Mouse (Mus musculus): ENCODE results near the gene Gm597. TPM values are rescaled to one million over a fixed set of nuclear protein-coding genes. Genes with fewer than 3 reads are reported as not detected.

Gene Gm597
- not detected in 2 replicates for polyA plus RNA-seq (2014; fragmentation: Nextera tagmentation; extraction: Ambion mirVana)

DNA sequence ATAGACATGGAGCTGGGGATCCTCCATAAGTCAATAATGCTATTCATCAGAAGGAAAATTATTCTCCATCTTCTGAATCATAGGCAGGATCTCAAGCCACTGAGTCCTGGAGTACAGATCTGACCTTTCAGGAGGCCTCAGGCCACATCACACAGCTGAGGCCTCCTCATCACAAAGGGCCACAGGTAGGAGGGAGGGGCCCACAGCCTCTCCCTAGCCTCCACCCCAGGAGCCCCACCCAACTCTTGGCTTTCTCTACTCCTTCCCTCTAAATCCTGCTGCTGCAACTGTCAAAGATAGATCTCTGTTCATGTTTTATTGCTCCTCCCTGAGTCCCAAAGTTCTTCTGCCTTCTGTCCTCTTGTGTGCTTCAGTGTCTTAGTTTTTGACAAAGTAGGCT lies at the start of gene Gm597:
Gm597 (minus strand) TSS at position 101 of the 400 bp plus-strand sequence.
- no peaks in the 10 kb centered on the region for H3K9me3 ChIP-seq (ENCODE audit: control insufficient read depth, low read length)
- H3K4me3 ChIP-seq (ENCODE audit: low read depth, low read length): no peak within 1 kb of the TSS
- no peak for DNase-seq (ENCODE audit: low spot score)
- H3K4me1 ChIP-seq (replicated peaks; ENCODE audit: control insufficient read depth, insufficient read depth, low read length): no peaks in the 10 kb centered on the region
- no peaks in the 10 kb centered on the region for H3K36me3 ChIP-seq (ENCODE audit: control insufficient read depth, insufficient read depth, low read length)
- H3K9ac ChIP-seq (ENCODE audit: low read depth, low read length): no peak within 1 kb of the TSS
- H3K4me2 ChIP-seq: no peak within 1 kb of the TSS
- H3K27ac ChIP-seq (ENCODE audit: low read depth, low read length): no peak within 1 kb of the TSS
- H3K27me3 ChIP-seq (replicated peaks; ENCODE audit: control insufficient read depth, insufficient read depth, low read length): no peaks in the 10 kb centered on the region
- ATAC-seq (replicated peaks; ENCODE audit: low FRiP score): no peak

DNA sequence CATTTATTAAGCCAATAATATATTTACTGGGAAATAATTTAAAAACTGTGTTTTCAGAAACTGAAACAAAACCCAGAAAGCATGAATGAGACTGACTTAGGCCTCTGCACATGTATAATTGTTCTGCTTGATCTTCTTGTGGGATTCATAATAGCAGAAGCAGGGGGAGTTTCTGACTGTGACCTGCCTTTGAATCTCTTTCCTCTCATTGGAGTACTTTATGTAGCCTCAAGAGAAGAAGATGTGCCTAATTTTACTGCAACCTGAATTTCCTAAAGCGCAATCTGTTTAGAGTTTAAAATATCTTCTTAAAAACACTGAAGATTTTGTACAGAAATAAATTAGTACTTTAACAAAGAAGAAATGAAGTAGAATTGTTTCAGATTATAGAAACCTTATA lies 27.6 kb upstream of the Gm597 start:
- no peaks in the 10 kb centered on the region for H3K4me1 ChIP-seq (replicated peaks; ENCODE audit: control insufficient read depth, insufficient read depth, low read length)
- H3K9me3 ChIP-seq (ENCODE audit: control insufficient read depth, low read length): no peaks in the 10 kb centered on the region
- no peaks in the 10 kb centered on the region for H3K27me3 ChIP-seq (replicated peaks; ENCODE audit: control insufficient read depth, insufficient read depth, low read length)
- WGBS: 82% methylated on average over 1 of the region's 1 CpGs
- no peak overlapping the region for H3K4me2 ChIP-seq
- no peaks in the 10 kb centered on the region for H3K36me3 ChIP-seq (ENCODE audit: control insufficient read depth, insufficient read depth, low read length)
- DNase-seq (ENCODE audit: low spot score) (no peak), ATAC-seq (replicated peaks; ENCODE audit: low FRiP score) (no peak)
- no peak overlapping the region for H3K4me3 ChIP-seq (ENCODE audit: low read depth, low read length)
- no peak overlapping the region for H3K27ac ChIP-seq (ENCODE audit: low read depth, low read length)
- no peak overlapping the region for H3K9ac ChIP-seq (ENCODE audit: low read depth, low read length)

DNA sequence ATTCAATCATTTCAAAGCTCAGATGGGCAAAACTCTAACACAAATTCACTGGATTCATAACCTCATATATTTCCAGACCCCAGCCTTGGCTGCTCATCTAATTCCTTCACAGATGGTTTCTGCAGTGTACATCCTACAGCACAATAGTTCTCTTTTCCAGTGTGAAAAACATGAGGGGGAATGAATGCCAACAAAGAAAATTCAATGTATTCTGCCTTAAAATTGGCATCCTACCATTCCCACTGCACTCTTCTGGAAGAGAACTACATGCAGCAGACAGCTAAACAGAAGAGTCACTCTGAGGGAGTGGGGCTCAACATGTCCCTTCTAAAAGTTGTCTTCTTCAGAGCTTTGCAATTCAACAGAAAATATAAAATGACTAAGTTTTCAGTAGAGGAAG lies 26.6 kb upstream of the Gm597 start:
- Histone ChIP-seq H3K4me1 (replicated peaks; ENCODE audit: control insufficient read depth, insufficient read depth, low read length) (no peaks in the 10 kb centered on the region), H3K27me3 (replicated peaks; ENCODE audit: control insufficient read depth, insufficient read depth, low read length) (no peaks in the 10 kb centered on the region), H3K27ac (ENCODE audit: low read depth, low read length) (no peak overlapping the region), H3K4me2 (no peak overlapping the region), H3K4me3 (ENCODE audit: low read depth, low read length) (no peak overlapping the region), H3K36me3 (ENCODE audit: control insufficient read depth, insufficient read depth, low read length) (no peaks in the 10 kb centered on the region), H3K9me3 (ENCODE audit: control insufficient read depth, low read length) (no peaks in the 10 kb centered on the region), H3K9ac (ENCODE audit: low read depth, low read length) (no peak overlapping the region)
- ATAC-seq (replicated peaks; ENCODE audit: low FRiP score) (no peak), DNase-seq (ENCODE audit: low spot score) (no peak)

GRCm38 (mm10) chr1:28800881-28801280 lies 20.8 kb upstream of the Gm597 start:
- no peaks in the 10 kb centered on the region for H3K27me3 ChIP-seq (replicated peaks; ENCODE audit: control insufficient read depth, insufficient read depth, low read length)
- WGBS: 81% methylated on average over 14 of the region's 14 CpGs
- no peak overlapping the region for H3K4me2 ChIP-seq
- DNase-seq (ENCODE audit: low spot score) (no peak), ATAC-seq (replicated peaks; ENCODE audit: low FRiP score) (no peak)
- H3K4me3 ChIP-seq (ENCODE audit: low read depth, low read length): no peak overlapping the region
- H3K9ac ChIP-seq (ENCODE audit: low read depth, low read length): no peak overlapping the region
- no peak overlapping the region for H3K27ac ChIP-seq (ENCODE audit: low read depth, low read length)
- no peaks in the 10 kb centered on the region for H3K36me3 ChIP-seq (ENCODE audit: control insufficient read depth, insufficient read depth, low read length)
- H3K9me3 ChIP-seq (ENCODE audit: control insufficient read depth, low read length): no peaks in the 10 kb centered on the region
- no peaks in the 10 kb centered on the region for H3K4me1 ChIP-seq (replicated peaks; ENCODE audit: control insufficient read depth, insufficient read depth, low read length)
